Mouse (Mus musculus): ENCODE data around the gene Rpl35a. TPM values are rescaled to one million over a fixed set of nuclear protein-coding genes. Genes with fewer than 3 reads are reported as not detected.
A peak's percentile ranks its signal among the peaks of the same experiment; 100 is the strongest.

The Rpl35a gene
- 404 and 412 TPM in 2 replicates for polyA plus RNA-seq (2015; fragmentation: Nextera tagmentation; extraction: Ambion mirVana)

- WGBS, result under 1% methylated on average over 46 of the region's 47 CpGs
- peak; percentile 95 for ATAC-seq (replicated peaks)
- H3K36me3 ChIP-seq (replicated peaks), result peaks cover 11% of the 10 kb centered on the region
- peak within 1 kb of the TSS; percentile 95 for H3K27ac ChIP-seq
- H3K27me3 ChIP-seq (replicated peaks), result no peaks in the 10 kb centered on the region
- peak within 1 kb of the TSS; percentile 68 for H3K4me2 ChIP-seq
- H3K4me1 ChIP-seq, result peaks cover 28% of the 10 kb centered on the region
- H3K4me3 ChIP-seq, result peak within 1 kb of the TSS; percentile 96
- no peaks in the 10 kb centered on the region for H3K9me3 ChIP-seq
- H3K9ac ChIP-seq, result peak within 1 kb of the TSS; percentile 94
Observed at GRCm38 (mm10) chr16:33056095-33056785, at the start of gene Rpl35a, which contains the start of gene Iqcg. Gene Rpl35a (plus strand): TSS chr16:33056453. Gene Iqcg (minus strand): TSS chr16:33056218.

GRCm38 (mm10) chr16:33006888-33007287 is 49.4 kb upstream of the Rpl35a start:
- Histone ChIP-seq H3K9ac (no peak overlapping the region), H3K36me3 (replicated peaks) (peaks cover 36% of the 10 kb centered on the region), H3K27me3 (replicated peaks) (no peaks in the 10 kb centered on the region), H3K4me2 (no peak overlapping the region), H3K4me3 (no peak overlapping the region), H3K9me3 (no peaks in the 10 kb centered on the region), H3K27ac (no peak overlapping the region), H3K4me1 (no peaks in the 10 kb centered on the region)
- 81% methylated on average over 7 of the region's 7 CpGs for WGBS
- ATAC-seq (replicated peaks), result no peak

GRCm38 (mm10) chr16:33007436-33007835 is 48.8 kb upstream of the Rpl35a start:
- Histone ChIP-seq H3K4me3 (no peak overlapping the region), H3K9me3 (no peaks in the 10 kb centered on the region), H3K4me1 (no peaks in the 10 kb centered on the region), H3K36me3 (replicated peaks) (peaks cover 36% of the 10 kb centered on the region), H3K4me2 (no peak overlapping the region), H3K9ac (no peak overlapping the region), H3K27me3 (replicated peaks) (no peaks in the 10 kb centered on the region), H3K27ac (no peak overlapping the region)
- ATAC-seq (replicated peaks), result no peak
- WGBS, result 69% methylated on average over 7 of the region's 7 CpGs

- H3K36me3 ChIP-seq (replicated peaks), result peaks cover 49% of the 10 kb centered on the region
- no peak overlapping the region for H3K27ac ChIP-seq
- ATAC-seq (replicated peaks), result no peak
- no peaks in the 10 kb centered on the region for H3K9me3 ChIP-seq
- no peak overlapping the region for H3K9ac ChIP-seq
- no peaks in the 10 kb centered on the region for H3K27me3 ChIP-seq (replicated peaks)
- H3K4me1 ChIP-seq, result no peaks in the 10 kb centered on the region
- no peak overlapping the region for H3K4me2 ChIP-seq
- WGBS, result 96% methylated on average over 6 of the region's 6 CpGs
- no peak overlapping the region for H3K4me3 ChIP-seq
Observed at GRCm38 (mm10) chr16:33010166-33010565, 46.1 kb upstream of the Rpl35a start.

GRCm38 (mm10) chr16:33013801-33014200 is 42.5 kb upstream of the Rpl35a start:
- H3K9ac ChIP-seq, result no peak overlapping the region
- no peaks in the 10 kb centered on the region for H3K27me3 ChIP-seq (replicated peaks)
- no peaks in the 10 kb centered on the region for H3K9me3 ChIP-seq
- H3K4me2 ChIP-seq, result no peak overlapping the region
- no peak overlapping the region for H3K27ac ChIP-seq
- WGBS, result 93% methylated on average over 5 of the region's 5 CpGs
- H3K4me3 ChIP-seq, result no peak overlapping the region
- no peaks in the 10 kb centered on the region for H3K4me1 ChIP-seq
- H3K36me3 ChIP-seq (replicated peaks), result peaks cover 27% of the 10 kb centered on the region
- no peak for ATAC-seq (replicated peaks)

- Histone ChIP-seq H3K4me3 (no peak overlapping the region), H3K27me3 (replicated peaks) (no peaks in the 10 kb centered on the region), H3K27ac (no peak overlapping the region), H3K36me3 (replicated peaks) (peaks cover 21% of the 10 kb centered on the region), H3K9ac (no peak overlapping the region), H3K9me3 (no peaks in the 10 kb centered on the region), H3K4me2 (no peak overlapping the region), H3K4me1 (no peaks in the 10 kb centered on the region)
- no peak for ATAC-seq (replicated peaks)
- 90% methylated on average over 1 of the region's 1 CpGs for WGBS
Observed at GRCm38 (mm10) chr16:33014921-33015320, 41.3 kb upstream of the Rpl35a start.

GRCm38 (mm10) chr16:33015396-33015907 is 40.8 kb upstream of the Rpl35a start:
- Histone ChIP-seq H3K4me2 (no peak overlapping the region), H3K36me3 (replicated peaks) (peaks cover 16% of the 10 kb centered on the region; the same call in 1 of the 2 replicates), H3K9me3 (no peaks in the 10 kb centered on the region), H3K27me3 (replicated peaks) (no peaks in the 10 kb centered on the region), H3K4me3 (no peak overlapping the region), H3K9ac (no peak overlapping the region), H3K4me1 (no peaks in the 10 kb centered on the region), H3K27ac (no peak overlapping the region)
- ATAC-seq (replicated peaks), result no peak
- 92% methylated on average over 3 of the region's 3 CpGs for WGBS

- WGBS, result 98% methylated on average over 2 of the region's 2 CpGs
- Histone ChIP-seq H3K36me3 (replicated peaks) (peaks cover 16% of the 10 kb centered on the region; the same call in 1 of the 2 replicates), H3K9ac (no peak overlapping the region), H3K4me1 (no peaks in the 10 kb centered on the region), H3K27ac (no peak overlapping the region), H3K4me2 (no peak overlapping the region), H3K9me3 (no peaks in the 10 kb centered on the region), H3K27me3 (replicated peaks) (no peaks in the 10 kb centered on the region), H3K4me3 (no peak overlapping the region)
- no peak for ATAC-seq (replicated peaks)
Observed at GRCm38 (mm10) chr16:33015986-33016385, 40.3 kb upstream of the Rpl35a start.

- Histone ChIP-seq H3K4me1 (no peaks in the 10 kb centered on the region), H3K4me3 (no peak overlapping the region), H3K9ac (no peak overlapping the region), H3K9me3 (no peaks in the 10 kb centered on the region), H3K27ac (no peak overlapping the region), H3K4me2 (no peak overlapping the region), H3K27me3 (replicated peaks) (no peaks in the 10 kb centered on the region), H3K36me3 (replicated peaks) (peaks cover 13% of the 10 kb centered on the region; the same call in 1 of the 2 replicates)
- no peak for ATAC-seq (replicated peaks)
- 93% methylated on average over 5 of the region's 5 CpGs for WGBS
Observed at GRCm38 (mm10) chr16:33017677-33018349, 38.4 kb upstream of the Rpl35a start.

- Histone ChIP-seq H3K27ac (no peak overlapping the region), H3K36me3 (replicated peaks) (0 out of 2 replicates have a peak, but pooled peaks cover 3% of the 10 kb centered on the region), H3K4me2 (no peak overlapping the region), H3K9ac (no peak overlapping the region), H3K4me1 (no peaks in the 10 kb centered on the region), H3K9me3 (no peaks in the 10 kb centered on the region), H3K27me3 (replicated peaks) (no peaks in the 10 kb centered on the region), H3K4me3 (no peak overlapping the region)
- no peak for ATAC-seq (replicated peaks)
- WGBS, result 77% methylated on average over 21 of the region's 21 CpGs
Observed at GRCm38 (mm10) chr16:33019117-33019770, 37.0 kb upstream of the Rpl35a start.

- Histone ChIP-seq H3K9me3 (no peaks in the 10 kb centered on the region), H3K9ac (no peak overlapping the region), H3K4me2 (no peak overlapping the region), H3K27ac (no peak overlapping the region), H3K36me3 (replicated peaks) (no peaks in the 10 kb centered on the region), H3K27me3 (replicated peaks) (no peaks in the 10 kb centered on the region), H3K4me1 (no peaks in the 10 kb centered on the region), H3K4me3 (no peak overlapping the region)
- WGBS, result 78% methylated on average over 3 of the region's 3 CpGs
- no peak for ATAC-seq (replicated peaks)
Observed at GRCm38 (mm10) chr16:33021381-33021780, 34.9 kb upstream of the Rpl35a start.

GRCm38 (mm10) chr16:33023750-33024149 is 32.5 kb upstream of the Rpl35a start:
- no peak for ATAC-seq (replicated peaks)
- no peak overlapping the region for H3K4me2 ChIP-seq
- H3K4me3 ChIP-seq, result no peak overlapping the region
- WGBS, result 6% methylated on average over 4 of the region's 4 CpGs
- no peaks in the 10 kb centered on the region for H3K27me3 ChIP-seq (replicated peaks)
- H3K36me3 ChIP-seq (replicated peaks), result no peaks in the 10 kb centered on the region
- H3K9ac ChIP-seq, result no peak overlapping the region
- H3K9me3 ChIP-seq, result no peaks in the 10 kb centered on the region
- no peaks in the 10 kb centered on the region for H3K4me1 ChIP-seq
- no peak overlapping the region for H3K27ac ChIP-seq
